Mouse (Mus musculus) retina, embryonic 14.5 days (tissue): ENCODE measurements around the gene Lsr.
A peak's percentile ranks its signal among the peaks of the same experiment; 100 is the strongest.

ENCODE experiments used
- DNase-seq: peaks from one replicate; pipeline ENCODE4 v3.0.0-alpha.2; 2015; ENCODE audit warnings: low spot score

The Lsr gene

DNA sequence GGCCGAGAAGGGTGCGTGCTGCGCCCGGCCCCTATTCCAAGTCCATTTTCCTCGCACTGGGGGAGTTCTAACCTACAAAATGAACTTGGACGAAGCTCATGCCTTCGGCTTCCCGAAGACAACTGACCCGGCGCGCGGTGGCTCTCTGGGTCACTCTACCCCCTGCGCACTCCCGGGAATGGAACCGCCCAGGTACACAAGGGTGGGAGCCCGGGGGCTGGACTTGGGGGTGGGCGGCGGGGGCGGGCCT, at the start of gene Lsr:
Lsr (minus strand) TSS at position 214 of the 250 bp plus-strand sequence.
- DNase-seq: peak; percentile 17

DNA sequence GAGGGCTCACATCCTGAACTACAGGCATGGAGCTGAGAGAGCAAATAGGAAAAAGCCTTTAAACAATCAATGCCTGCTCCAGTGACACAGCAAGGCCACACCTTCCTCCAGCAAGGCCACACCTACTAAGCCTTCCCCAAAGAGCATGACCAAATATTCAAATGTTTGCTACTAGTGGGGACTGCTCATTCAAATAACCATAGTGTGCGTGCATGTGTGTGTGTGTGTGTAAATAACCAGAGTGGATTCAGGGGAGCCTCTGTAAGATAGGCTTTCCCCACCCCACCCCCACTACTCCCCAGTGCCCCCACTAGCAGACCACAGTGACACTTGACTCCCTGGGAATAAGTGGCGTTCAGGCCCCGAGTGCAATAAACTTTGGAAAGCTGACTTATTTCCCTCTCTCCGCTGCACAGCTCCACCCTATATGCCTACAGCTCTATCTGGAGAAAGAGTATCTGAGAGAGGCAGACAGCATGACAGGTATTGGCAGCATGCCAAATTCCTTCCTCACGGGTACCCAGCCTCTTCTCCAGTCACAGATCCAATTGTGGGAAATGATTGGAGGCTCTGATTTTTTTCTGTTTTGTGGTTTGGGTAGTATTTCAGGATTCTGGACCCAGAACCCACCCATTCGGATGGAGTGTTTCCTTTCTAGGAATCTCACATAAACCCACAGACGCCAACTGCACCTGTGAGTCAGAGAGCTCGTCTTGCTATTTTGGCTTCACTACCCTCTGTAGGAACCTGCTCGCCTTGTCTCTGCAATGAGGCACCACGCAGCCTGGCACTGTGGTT, 44.0 kb upstream of the Lsr start:
- no peak for DNase-seq

DNA sequence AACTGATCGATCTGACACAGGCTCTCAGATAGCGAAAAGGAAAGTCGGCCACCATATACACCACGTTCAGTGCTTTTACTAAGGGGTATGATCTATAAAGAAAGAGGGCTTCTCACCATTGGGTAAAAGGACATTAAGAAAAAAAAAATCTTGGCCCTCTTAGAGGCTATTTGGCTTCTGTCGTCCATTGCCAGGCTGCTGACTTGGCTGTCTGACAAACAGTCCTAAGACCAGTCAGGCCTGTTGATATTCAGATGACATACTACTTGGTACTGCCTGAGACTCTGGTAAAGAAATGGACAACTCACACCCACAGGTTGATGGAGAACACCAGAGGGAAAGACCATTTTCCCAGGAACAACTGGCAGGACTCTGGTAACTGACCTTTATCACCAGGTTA, 39.7 kb upstream of the Lsr start:
- DNase-seq: no peak

DNA sequence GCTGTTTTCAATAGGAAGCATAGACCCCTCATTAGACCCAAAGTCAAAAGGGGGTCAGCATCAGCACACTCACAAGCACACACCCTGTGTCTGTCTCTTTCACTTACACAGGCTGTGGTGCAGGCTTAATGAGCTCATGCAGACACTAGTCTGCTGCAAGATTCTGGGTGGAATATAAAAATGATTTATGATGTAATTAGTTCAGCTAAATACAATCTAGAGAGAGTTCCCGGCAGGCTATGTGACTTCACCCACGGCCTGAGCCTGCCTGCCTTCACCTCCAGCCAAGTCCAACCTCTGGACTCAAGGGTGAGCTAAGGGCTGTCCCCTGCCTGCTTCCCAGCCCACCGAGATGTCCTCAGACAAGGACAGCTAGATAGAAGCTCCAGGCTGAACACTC, 35.6 kb upstream of the Lsr start:
- DNase-seq: no peak

DNA sequence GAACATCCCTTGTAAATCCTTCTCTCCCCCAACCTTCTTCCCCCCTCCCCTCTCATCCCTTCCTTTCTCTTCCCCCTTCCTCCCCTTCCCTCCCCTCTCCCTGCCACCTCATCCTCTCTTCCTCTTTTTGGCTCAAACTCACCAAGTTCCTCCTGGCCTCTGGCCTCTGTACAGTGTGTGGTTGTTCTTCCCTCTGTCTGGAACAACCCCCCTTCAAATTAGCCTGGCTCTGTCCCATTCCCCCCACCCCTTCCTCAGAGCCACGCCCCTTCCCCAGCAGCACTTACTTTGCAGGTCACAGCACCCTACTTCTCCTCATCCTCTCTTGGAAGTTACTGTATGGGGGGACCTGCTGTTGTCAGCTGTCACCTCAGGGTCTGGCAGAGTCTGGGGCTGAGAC, 34.9 kb upstream of the Lsr start:
- DNase-seq: no peak

DNA sequence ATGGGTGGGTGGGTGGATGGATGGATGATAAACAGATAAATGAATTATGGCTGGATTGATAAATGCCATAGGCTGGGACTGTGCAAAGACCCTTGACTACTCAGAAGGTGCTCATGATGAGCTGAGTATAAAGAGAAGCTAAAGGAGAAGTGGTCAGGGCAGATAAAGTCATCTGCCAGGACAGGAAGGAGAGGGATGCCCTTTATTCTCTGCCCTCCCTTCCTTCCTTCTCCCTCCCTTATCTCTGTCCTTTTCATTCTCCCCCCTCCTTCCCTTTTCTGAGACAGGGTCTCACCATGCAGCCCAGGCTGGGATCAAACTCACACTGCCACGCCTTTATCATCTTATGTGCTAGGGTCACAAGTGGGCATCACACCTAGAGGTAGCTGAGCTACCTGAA, 34.5 kb upstream of the Lsr start:
- no peak for DNase-seq

DNA sequence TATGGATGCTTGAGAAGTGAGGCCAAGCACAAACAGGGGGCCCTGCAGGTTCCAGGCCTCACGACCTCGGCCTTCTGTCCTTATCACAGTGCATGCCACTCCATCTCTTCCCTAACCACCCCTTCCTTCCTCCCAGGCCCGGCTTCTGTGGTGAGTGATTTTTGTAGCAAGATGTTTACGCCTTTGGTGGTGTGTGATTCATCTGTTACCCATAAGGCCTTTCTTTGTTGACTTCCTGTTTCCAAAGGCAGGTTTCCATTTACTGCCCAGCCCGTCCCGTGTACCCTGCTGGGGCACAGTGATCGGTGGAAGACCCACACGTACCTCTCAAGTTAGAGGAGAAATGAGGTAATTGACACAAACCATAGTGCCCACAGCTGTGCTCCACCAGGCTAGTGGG, 29.4 kb upstream of the Lsr start:
- DNase-seq: no peak

DNA sequence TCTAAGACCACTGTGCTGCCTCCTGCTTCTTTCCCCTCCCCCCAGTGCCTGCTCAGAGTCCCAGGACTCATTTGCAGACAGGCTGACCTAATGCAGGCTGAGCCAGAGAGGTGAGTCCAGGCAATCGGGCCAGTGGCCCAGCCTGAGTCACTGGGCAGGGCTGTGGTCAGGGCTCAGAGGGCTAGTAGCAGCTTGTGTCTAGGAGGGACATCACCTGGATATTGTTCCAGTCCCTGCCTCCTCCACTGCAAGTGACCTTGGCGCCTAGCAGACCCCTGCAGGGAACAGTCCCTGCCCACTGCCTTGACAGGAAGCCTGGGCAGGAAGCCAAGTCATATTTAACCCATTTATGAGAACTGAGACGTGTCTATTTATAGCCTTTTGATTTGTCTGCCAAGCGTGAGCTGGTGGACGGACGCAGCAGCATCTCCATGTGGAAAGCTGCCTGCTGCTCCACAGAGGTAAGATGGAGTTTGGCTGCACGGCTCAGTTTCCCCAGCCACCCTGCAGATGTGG, 27.3 kb upstream of the Lsr start:
- no peak for DNase-seq

DNA sequence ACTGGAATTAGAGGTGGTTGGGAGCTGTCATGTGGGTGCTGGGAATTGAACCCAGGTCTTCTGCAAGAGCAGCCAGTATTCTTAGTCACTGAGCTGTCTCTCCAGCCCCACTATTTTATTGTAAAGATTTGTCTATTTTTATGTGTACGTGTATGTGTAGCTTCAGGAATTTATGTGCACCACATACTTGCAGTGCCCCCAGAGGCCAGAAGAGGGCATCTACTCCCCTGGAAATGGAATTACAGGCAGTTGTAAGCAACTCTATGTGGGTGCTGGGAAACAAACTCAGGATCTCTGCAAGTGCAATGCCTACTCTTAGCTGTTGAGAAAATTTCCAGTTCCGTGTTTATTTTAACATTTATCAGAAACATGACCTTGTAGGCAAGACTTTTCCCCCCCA, 23.2 kb upstream of the Lsr start:
- no peak for DNase-seq

DNA sequence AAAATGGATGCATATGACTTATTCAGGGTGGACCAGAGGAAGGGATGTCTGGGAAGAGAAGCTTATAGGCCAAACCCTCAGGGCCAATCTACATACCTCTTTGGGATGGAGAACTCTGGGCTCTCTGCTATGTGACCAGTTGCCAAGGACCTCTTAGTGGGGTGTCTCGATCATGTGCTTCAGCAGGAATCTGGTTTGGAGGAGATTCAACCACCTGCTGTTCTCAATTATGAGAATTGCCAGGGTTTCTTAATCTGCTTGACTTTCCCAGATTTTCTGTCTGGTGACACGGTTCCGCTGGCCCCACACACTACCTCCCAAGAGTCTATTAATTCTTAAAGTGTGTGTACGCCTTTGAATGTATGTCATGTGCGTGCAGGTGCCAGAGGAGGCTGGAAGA, 20.7 kb upstream of the Lsr start:
- no peak for DNase-seq

DNA sequence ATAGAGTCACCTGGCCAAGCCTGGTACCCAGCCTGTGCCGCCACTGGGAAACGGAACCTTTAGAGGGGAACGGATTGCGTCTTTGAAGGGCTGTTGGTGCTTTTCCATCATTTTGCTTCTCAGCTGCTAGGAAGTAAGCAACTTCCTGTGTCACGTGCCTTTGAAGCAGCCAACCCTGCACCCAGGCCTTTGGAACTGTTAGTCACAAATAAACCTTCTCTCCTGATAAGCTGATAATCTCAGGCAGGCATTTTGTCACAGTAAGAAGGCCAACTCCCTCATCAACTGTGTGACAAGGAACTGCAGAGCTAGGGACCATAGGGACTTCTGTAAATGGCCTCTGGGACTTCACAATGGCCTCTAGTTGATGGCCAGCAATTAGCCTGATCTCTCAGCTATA, 18.9 kb upstream of the Lsr start:
- no peak for DNase-seq

DNA sequence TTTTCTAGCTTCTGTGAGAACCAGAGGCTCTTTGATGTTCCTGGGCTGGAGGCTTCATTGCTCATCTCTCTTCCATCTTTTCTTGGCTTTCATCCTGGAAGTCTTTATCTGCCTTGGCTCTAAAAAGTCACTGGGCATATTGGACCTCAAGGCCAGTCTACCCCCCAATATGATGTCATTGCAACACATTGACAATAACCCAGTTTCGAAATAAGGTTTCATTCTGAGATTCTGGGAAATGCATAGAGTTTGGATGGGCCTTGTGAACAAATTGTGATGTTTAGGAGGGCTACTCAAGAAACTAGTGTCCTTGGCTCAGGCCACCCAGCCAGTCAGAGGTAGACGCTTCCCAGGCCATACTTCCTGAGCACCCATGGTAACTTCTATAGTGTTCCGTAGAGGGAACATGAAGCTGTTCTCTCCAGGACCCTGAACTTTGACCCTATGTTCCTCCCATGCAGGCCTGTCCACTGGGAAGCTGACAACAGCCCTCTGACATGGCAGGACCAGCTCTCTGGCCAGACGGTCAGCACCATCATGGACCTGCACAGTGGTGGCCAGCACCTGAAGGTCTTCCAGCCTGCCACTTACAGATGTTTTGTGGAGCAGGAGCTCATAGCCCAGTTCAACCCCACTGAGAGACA, 15.4 kb upstream of the Lsr start:
- no peak for DNase-seq

DNA sequence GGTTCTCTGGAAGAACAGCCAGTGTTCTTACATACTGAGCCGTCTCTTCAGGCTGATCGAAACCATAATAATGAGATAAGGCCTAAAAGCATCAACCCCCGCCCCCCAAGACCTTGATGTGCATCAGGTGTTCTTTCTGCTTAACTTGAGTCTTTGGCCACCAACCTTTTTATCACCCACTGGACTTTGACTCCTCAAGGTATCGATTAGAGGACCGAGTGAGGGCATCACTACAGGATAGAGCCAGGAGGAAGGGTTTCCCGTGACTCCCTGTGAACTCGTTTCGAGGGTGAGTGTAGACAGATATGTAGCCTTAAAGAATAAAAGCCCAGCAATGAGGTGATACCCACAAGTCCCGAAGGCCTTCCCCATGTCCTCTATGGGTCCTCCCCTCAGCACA, 12.1 kb upstream of the Lsr start:
- DNase-seq: no peak

DNA sequence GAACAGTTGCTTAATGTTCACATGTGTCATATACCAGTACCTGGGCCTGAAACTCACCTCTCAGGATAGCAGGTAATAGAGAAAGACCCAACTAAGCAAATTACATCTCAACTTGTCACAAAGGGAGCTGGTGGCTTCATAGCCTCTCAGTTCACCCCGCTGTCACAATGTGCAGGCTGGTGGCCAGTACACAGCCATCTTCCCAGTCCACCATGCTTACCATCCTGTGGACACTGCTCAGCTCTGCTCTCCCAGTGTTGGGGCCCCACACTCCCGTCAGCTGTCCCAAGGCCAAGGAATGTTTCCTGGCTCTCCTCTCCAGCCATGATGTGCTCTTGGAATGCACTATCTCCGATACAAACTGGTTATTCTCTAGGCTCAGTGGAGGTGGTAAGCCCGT, 8.4 kb upstream of the Lsr start:
- DNase-seq: no peak

DNA sequence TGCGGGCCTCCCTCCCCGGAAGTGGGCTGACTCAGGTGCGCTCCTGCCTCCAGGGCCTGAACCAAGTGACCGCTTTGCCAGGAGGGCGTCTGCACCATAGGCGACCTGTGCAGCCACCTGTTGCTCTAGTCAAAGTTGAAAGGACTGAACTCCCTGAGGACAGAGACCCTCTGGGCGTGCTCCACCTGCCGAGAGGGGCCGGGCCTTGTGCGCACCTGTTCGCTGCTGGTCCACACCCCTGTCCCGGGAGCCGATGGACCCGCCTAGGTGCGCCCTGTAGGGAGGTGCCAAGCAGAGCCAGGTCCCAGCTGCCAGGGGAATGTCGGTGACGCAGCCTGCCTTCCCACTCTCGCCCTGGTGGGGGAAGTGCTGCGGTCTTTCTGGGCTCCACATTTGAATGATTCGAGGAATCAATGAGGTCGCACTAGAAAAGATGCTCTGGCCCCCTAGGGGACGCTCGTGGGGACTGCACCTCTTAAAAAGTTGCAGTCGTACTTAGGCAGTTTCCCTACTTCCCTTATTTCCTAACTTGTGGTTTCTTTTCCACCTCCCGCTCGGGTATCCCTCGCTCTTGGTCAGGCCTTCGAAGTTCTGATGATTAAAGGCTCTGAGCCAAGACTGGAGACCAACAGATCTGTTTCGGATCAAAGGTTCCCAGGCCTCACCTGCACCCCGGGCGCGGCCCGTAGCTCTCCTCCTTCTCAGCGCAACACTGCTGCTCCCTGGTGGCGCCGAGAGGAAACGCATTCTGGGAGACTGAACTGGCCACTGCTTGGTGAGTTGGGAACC, 431 bp upstream of the Lsr start, which contains the start of gene Fam187b:
Fam187b (plus strand) TSS at position 290 of the 789 bp plus-strand sequence.
- peak; percentile 93 for DNase-seq

DNA sequence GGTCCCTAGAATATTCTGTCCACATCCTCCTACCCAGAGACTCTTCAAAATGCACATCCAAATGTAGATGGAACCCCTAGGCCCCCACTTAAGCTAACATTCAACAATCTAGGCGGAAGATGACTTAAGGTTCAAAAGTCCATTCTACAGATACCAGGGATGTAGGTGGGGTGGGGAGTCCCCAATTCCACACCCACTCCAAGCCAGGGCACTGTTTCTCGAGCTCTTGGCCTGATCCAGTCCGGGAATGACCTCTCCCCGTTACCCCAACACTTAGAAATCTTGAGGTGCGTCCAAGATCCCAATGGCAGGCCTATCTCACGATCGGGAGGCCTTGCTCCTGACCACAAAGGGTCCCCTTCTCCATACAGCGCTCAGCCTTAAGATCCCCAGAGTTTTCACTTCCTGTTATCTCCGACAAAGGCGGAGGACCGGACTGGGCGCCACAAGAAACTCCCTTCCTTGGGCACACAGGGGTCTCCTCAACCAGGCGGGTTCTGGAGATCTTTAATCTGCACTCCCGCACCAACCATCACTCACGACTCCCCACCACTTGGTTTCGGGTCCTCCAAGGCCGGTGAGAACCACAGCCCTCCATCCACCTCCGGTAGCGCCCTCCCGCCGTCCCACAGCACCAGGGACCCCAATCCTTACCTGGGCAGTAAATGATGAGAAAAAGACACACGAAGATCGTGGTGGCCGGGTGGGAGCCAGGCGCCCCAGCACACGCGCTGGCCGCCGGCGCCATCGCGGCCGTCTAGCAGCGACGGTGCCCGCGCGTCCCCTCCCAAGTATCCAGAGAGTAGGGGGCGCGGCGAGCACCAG, 626 bp downstream of the Lsr start:
- no peak for DNase-seq

DNA sequence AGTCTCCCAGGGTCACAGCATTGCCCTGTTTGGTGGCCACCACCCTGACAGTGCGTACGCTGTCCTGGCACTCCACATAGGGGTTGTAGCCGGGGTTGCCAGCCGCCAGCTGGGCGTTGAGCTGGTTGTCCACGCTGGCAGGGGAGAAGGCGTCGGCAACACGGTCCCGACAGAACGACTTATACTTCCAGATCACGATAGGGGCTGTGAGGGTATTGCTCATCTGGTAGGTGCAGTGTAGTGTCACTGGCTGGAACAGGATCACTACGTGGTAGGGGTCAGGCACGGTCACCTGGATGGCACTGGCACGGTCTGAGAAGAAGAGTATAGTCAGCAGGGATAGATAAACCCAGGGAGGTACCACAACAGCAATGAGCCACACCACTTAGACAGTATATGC, 1.4 kb downstream of the Lsr start:
- no peak for DNase-seq

DNA sequence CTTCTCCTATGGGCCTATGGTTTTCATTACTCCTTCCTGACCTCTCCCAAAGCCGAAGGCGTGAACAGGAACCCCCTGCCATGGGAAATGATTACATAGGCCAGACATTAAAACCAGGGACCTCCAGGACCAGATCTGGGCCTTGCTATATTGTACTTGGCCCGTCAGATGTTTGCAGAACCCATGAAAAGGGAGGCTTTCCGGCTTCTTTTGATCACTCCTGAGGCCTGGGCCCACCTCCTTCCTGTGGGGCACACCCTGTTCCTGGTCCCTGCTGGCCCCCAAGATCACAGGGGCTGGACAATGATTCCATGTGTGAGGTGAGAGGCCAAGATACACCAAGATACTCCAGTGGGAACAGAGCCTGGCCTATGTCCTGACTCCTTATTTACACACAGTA, 4.1 kb downstream of the Lsr start:
- DNase-seq: no peak

DNA sequence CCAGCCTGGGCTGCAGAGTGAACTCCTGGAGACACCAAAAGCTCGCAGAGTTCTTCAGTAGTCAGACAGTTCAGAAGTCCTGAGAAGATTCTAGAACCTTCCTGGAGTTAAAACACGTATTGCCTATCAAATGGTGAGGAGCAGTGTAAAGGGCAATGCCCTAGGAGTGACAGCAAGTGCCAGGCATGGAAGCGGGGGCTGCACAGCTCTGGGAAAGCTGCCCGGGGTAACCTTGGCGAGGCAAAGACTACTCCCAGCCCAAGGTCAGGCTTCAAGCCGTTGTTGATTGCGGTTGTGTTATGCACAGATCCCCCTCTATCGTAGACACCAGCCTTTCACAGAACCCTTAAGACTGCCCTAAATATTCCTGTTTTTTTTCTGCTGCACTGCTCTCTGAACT, 4.7 kb downstream of the Lsr start:
- DNase-seq: no peak

DNA sequence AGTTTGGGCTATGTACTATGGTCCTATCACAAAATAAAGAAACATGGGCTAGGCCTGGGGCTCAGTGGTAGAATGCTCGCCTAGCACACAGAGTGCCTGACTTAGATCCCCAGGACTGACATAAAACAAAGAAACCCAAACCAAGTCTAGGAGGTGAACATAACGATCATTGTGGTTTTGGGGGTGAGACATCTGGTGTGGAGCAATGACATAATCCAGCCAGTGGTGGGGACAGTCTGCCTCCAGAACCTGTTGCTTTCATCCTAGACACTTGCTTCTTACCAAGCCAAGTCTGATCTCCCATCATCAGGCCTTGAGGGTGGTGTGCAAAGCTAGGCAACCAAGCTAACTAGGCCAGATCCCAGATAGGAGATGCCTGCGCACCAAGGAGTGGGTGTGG, 6.6 kb downstream of the Lsr start:
- DNase-seq: no peak

DNA sequence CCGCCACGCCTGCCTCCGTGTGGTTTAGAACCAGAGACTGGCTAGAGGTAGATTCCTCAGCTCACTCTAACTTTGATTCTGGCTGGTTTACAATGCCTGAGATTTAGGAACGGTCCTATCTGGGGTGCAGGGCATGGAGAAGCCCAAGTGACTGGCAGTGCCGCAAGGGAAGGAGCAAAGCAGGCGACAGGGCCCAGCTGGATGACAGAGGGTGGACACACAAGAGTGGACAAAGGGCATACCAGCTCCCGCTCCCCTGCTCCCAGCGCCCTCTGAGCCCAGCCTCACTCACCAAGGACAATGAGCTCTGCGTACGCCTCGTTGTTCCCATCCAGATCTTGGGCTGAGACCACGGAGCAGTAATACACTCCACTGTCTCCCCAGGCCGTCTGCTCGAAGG, 7.6 kb downstream of the Lsr start:
- DNase-seq: no peak

DNA sequence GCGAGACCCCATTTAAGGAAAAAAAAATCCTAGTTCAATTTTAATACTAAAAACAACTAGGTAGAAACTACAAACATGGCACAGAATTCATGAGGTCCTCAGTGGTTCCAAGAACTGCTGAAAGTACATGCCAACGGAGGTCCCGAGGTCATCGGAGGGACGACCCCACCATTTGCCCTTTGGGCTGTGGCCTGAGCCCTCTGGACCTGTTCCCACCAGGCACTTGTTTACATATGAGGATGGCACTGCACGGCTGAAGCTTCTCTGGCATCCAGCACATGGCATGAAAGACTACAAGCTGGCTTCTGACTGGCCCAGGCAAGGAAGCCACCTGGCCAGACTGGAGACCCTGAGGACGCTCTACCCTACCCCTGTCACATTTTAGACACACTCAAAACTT, 8.9 kb downstream of the Lsr start:
- no peak for DNase-seq
